Mouse (Mus musculus) hindbrain, embryonic 12.5 days (tissue): ENCODE measurements around the gene Igdcc4. TPM values are rescaled to one million over a fixed set of nuclear protein-coding genes. Genes with fewer than 3 reads are reported as not detected.

Experiments
- ATAC-seq: fragments of 200-750 bp; cut with Nextera tagmentation; 2 replicates; pipeline ENCODE4 v1.8.0; 2017; ENCODE audit warnings: moderate TSS enrichment; ENCODE audit not compliant: low FRiP score
- H3K27ac ChIP-seq: fragments of 300-500 bp; sonication (generic); 2 replicates; pipeline ENCODE4 v1.5.1; 2016; ENCODE audit warnings: mild to moderate bottlenecking
- H3K27me3 ChIP-seq: fragments of 300-500 bp; sonication (generic); 2 replicates; pipeline ENCODE4 v1.6.1; 2016; ENCODE audit warnings: mild to moderate bottlenecking
- H3K36me3 ChIP-seq: fragments of 300-500 bp; sonication (generic); 2 replicates; pipeline ENCODE4 v1.6.1; 2016; ENCODE audit warnings: mild to moderate bottlenecking
- H3K4me1 ChIP-seq: fragments of 300-500 bp; sonication (generic); 2 replicates; pipeline ENCODE4 v1.6.1; 2016
- H3K4me2 ChIP-seq: fragments of 300-500 bp; sonication (generic); replicated peaks from 2 replicates; pipeline ENCODE4 v1.6.1; 2016; ENCODE audit warnings: mild to moderate bottlenecking
- H3K4me3 ChIP-seq: fragments of 300-500 bp; sonication (generic); 2 replicates; pipeline ENCODE4 v1.5.1; 2016; ENCODE audit warnings: mild to moderate bottlenecking
- H3K9ac ChIP-seq: fragments of 300-500 bp; sonication (generic); 2 replicates; pipeline ENCODE4 v1.6.1; 2016; ENCODE audit warnings: mild to moderate bottlenecking, moderate library complexity
- H3K9me3 ChIP-seq: fragments of 300-500 bp; sonication (generic); replicated peaks from 2 replicates; pipeline ENCODE4 v1.6.1; 2016; ENCODE audit warnings: mild to moderate bottlenecking
- WGBS: fragments of 180-500 bp; shearing (Covaris S2); methylation state at CpG from one replicate; pipeline ENCODE4 v1.1.7; 2016; 5-methylcytosine and 5-hydroxymethylcytosine counted together
- polyA plus RNA-seq: library from polyadenylated mRNA; unstranded; fragments of >200 nt; fragmentation: Nextera tagmentation; extraction: Ambion mirVana; gene quantifications from 2 replicates; pipeline ENCODE4 v1.2.1, GENCODE M21; 2016

Gene Igdcc4
- polyA plus RNA-seq, 1 experiment from 2014 or later: 14.5 TPM

DNA sequence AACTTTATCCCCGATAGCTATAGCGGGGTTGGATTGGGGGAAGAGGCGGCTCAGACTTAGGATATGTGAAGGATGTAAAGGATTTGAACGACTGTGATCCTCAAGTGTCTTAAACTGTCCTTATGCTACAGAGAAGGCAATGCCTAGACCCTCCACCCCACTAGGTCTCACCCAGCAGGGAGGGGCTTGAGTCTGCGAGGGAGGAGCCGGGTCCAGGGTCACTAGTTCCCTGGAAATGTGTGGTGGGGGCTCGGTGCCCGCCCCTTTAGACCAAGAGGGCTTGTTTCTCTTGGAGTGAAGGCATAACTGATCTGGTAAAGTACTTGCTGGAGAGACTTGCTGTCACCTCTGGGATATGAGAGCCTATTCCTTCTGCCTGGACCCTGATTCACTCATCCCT is 41.1 kb downstream of the Igdcc4 start:
- peak overlapping the region; percentile 96 for H3K4me3 ChIP-seq
- peaks cover 22% of the 10 kb centered on the region for H3K36me3 ChIP-seq
- no peaks in the 10 kb centered on the region for H3K9me3 ChIP-seq
- H3K4me2 ChIP-seq: peak overlapping the region; percentile 78
- 0% methylated on average over 8 of the region's 8 CpGs for WGBS
- peak overlapping the region; percentile 98 for H3K27ac ChIP-seq
- H3K4me1 ChIP-seq: peaks cover 61% of the 10 kb centered on the region
- no peaks in the 10 kb centered on the region for H3K27me3 ChIP-seq
- peak; percentile 26; the same call in 1 of the 2 replicates for ATAC-seq
- H3K9ac ChIP-seq: peak overlapping the region; percentile 97

DNA sequence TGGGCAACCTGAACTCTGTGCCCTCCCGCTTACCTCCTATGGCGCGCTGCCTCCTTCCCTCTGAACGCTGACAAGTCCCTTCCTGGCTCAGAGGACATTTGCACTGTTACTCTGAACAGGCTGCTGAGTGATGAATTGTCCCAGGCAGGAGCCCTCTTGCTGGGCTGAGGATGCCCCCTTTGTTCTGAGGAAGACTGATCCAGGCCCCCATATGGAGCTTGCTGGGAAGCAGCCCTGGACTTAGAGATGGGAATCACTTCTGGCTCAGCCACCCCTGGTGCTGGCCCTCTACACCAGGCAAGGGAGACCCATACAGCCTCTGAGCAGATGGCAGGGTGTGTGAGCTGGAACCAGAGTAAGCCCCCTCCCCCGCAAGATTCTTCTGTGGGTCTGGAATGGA is 44.7 kb downstream of the Igdcc4 start:
- peak overlapping the region; percentile 21 for H3K4me2 ChIP-seq
- ATAC-seq: no peak
- H3K27me3 ChIP-seq: no peaks in the 10 kb centered on the region
- peaks cover 72% of the 10 kb centered on the region for H3K4me1 ChIP-seq
- H3K9ac ChIP-seq: 0 out of 2 replicates have a peak overlapping the region, but pooled peaks have one; percentile 25
- H3K4me3 ChIP-seq: no peak overlapping the region
- 28% methylated on average over 5 of the region's 5 CpGs for whole genome bisulfite sequencing
- peaks cover 49% of the 10 kb centered on the region for H3K36me3 ChIP-seq
- H3K27ac ChIP-seq: peak overlapping the region; percentile 49
- no peaks in the 10 kb centered on the region for H3K9me3 ChIP-seq

DNA sequence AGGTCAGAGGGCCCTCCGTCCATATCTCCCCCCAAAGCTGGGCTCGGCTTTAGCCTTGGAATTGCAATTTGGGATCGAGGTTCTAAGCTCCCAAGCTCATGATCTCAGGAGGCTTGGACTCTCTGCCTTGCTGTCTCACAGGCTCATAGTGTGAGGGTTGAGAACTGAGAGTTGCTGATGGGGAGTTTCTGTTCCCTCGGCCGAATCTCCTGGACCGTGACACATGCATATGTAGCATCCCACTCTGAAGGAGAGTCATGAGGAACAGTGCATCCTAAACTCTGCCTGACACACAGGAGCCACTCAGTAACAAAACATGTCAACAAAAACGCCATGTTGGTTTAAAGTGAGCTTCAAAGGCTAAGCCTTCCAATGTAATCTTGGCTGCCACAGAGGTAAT is 47.2 kb downstream of the Igdcc4 start:
- 84% methylated on average over 7 of the region's 7 CpGs for WGBS
- Histone ChIP-seq H3K4me1 (peaks cover 77% of the 10 kb centered on the region), H3K4me3 (no peak overlapping the region), H3K27ac (0 out of 2 replicates have a peak overlapping the region, but pooled peaks have one; percentile 56), H3K27me3 (no peaks in the 10 kb centered on the region), H3K36me3 (peaks cover 51% of the 10 kb centered on the region), H3K4me2 (no peak overlapping the region), H3K9ac (peak overlapping the region; percentile 1; the same call in 1 of the 2 replicates), H3K9me3 (no peaks in the 10 kb centered on the region)
- ATAC-seq: no peak

DNA sequence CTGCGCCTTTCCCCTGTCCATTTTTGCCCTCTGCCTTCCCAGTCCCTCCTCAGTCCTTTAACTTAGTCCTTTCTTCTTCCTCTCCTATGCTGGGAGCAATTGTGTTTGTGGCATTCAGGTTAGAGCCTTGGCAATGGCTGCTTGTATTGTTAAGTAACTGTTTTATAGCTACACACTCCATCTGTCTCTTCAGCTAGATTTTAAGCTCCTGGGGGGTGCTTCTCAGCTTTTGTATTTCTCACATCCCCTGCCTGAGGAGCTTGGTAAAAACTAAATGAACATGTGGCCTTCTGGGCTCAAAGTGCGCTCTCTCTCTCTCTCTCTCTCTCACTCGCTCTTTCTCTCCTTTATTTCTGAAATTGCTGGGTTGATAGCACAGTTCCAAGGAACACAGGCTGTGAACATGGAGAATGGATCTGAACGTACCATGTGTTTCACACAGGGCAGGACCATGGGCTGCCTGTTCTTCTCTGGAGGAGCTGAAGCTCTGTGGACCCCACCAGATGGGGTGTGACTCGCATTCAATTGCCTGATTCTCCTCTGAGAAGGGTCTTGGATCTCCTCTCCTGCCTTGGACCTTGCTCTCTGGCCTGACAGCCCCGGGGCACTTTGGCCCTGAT is 51.5 kb downstream of the Igdcc4 start:
- peak; percentile 60 for ATAC-seq
- no peak overlapping the region for H3K4me3 ChIP-seq

DNA sequence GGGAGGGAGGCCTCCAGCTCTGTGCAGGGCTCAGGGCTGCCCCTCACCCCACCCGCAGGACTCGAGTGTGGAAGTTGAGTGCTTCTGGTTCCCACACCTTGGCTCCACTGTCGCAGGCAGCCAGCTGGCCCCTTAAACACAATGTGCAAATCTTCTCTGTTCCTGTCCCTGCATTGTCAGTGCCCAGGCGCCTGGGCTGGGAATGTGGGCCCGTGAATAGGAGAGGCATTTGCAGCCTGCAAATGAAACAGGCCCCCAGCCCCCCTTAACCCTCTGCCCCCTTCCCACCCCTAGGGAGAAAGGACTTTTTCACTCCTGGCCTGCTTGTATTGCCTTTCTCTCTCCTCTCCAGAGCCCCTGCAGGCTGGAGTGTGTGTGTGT is 52.0 kb downstream of the Igdcc4 start:
- 2% methylated on average over 5 of the region's 5 CpGs for WGBS
- Histone ChIP-seq H3K4me1 (peaks cover 85% of the 10 kb centered on the region), H3K4me2 (peak overlapping the region; percentile 7; the same call in 1 of the 2 replicates), H3K27me3 (no peaks in the 10 kb centered on the region), H3K36me3 (peaks cover 33% of the 10 kb centered on the region), H3K4me3 (no peak overlapping the region), H3K9ac (peak overlapping the region; percentile 43; the same call in 1 of the 2 replicates), H3K9me3 (no peaks in the 10 kb centered on the region), H3K27ac (peak overlapping the region; percentile 94)
- peak; percentile 80 for ATAC-seq

More for the DNA sequence above, 51.5 kb downstream of the Igdcc4 start:
- H3K27me3 ChIP-seq: no peaks in the 10 kb centered on the region
- 22% methylated on average over 6 of the region's 6 CpGs for WGBS
- H3K9ac ChIP-seq: peak overlapping the region; percentile 43
- no peaks in the 10 kb centered on the region for H3K9me3 ChIP-seq
- peaks cover 85% of the 10 kb centered on the region for H3K4me1 ChIP-seq
- peak overlapping the region; percentile 7; the same call in 1 of the 2 replicates for H3K4me2 ChIP-seq
- H3K27ac ChIP-seq: peak overlapping the region; percentile 94
- peaks cover 38% of the 10 kb centered on the region for H3K36me3 ChIP-seq

DNA sequence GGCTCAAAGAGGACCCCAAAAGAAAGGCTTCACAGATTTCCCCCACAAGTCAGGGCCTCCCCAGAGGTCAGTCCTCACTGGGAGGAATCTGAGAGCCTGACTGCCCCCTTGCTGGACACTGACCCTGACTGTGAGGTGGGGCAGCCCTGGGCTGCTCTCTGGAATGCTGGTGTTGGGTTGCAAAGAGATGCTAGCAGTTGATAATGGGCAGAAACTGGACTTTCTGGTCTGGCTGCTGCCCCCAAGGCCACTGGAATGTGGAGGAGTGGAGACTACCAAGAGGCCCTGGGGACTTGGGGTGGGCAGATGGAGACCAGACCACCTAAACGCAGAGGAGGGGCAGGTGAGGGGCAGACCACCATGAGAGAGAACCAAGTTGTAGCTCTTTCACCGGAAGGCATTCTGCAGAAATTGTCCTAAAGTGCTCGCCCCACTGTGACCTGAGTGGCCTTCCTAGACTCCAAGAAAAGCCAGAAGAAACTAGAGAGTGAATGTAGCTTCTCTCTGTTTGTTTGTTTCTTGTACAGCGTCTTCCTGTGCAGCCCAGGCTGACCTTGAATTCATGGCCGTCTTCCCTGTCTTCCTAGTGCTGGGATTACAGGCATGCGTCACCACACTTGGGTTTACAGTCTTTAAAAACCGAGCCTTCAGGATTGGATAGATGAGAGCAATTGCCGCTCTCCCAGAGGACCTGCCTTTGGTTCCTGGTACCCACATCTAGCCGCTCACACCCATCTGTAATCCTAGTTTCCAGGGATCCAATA is 53.6 kb downstream of the Igdcc4 start:
- no peak overlapping the region for H3K4me2 ChIP-seq

DNA sequence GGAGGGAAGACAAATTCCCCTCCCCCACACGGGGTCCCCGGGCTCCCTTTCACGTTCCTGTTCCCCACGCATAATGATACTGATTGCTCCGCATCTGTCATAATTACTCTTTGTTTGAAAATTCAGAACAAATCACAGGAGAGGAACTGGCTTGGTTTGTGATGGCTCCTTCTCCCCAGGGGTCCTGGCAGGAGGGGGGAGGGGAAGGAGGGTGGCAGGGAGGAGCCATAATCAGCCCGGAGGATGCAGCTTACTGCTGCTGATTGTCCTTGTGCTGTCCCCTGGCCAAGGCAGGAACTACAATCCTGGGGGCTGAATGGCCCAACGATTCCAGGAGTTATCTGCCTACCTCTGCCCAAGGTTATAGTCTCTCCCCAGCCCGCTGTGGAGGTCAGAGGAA is 55.3 kb downstream of the Igdcc4 start:
- no peak overlapping the region for H3K4me3 ChIP-seq
- H3K9ac ChIP-seq: peak overlapping the region; percentile 36
- no peaks in the 10 kb centered on the region for H3K27me3 ChIP-seq
- H3K4me2 ChIP-seq: peak overlapping the region; percentile 34
- no peaks in the 10 kb centered on the region for H3K9me3 ChIP-seq
- peak overlapping the region; percentile 87 for H3K27ac ChIP-seq
- H3K4me1 ChIP-seq: peaks cover 92% of the 10 kb centered on the region
- 5% methylated on average over 8 of the region's 8 CpGs for WGBS
- peak; percentile 42; the same call in 1 of the 2 replicates for ATAC-seq
- H3K36me3 ChIP-seq: peaks cover 13% of the 10 kb centered on the region; the same call in 1 of the 2 replicates

More for the DNA sequence above, 53.6 kb downstream of the Igdcc4 start:
- no peak overlapping the region for H3K4me3 ChIP-seq
- ATAC-seq: no peak
- H3K9me3 ChIP-seq: no peaks in the 10 kb centered on the region
- WGBS: 58% methylated on average over 9 of the region's 9 CpGs
- peak overlapping the region; percentile 39; the same call in 1 of the 2 replicates for H3K9ac ChIP-seq
- peaks cover 26% of the 10 kb centered on the region for H3K36me3 ChIP-seq
- H3K27ac ChIP-seq: peak overlapping the region; percentile 94
- peaks cover 88% of the 10 kb centered on the region for H3K4me1 ChIP-seq
- no peaks in the 10 kb centered on the region for H3K27me3 ChIP-seq

DNA sequence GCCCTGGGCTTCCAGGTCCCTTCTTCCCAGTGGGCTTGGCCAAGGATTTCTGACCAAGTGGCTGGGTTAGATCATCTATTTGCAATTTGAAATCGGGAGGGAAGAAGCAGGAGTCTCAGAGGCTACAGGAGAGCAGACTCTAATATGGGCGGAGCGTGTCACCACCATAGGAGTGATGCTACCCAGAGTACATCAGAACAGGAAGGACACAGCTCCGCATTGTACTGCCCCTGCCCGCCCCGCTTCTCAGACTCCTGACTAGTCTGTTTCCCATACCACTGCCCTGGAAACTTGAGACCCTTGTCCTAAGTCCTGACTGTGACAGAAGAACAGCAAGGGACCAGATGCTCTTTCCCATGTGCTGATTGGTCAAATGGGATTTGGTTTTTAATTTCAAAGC is 56.3 kb downstream of the Igdcc4 start:
- Histone ChIP-seq H3K4me1 (peaks cover 95% of the 10 kb centered on the region), H3K4me2 (no peak overlapping the region), H3K36me3 (peaks cover 13% of the 10 kb centered on the region; the same call in 1 of the 2 replicates), H3K27me3 (no peaks in the 10 kb centered on the region), H3K4me3 (no peak overlapping the region), H3K9me3 (no peaks in the 10 kb centered on the region), H3K27ac (peak overlapping the region; percentile 87; the same call in 1 of the 2 replicates), H3K9ac (no peak overlapping the region)
- 30% methylated on average over 6 of the region's 6 CpGs for WGBS
- no peak for ATAC-seq

DNA sequence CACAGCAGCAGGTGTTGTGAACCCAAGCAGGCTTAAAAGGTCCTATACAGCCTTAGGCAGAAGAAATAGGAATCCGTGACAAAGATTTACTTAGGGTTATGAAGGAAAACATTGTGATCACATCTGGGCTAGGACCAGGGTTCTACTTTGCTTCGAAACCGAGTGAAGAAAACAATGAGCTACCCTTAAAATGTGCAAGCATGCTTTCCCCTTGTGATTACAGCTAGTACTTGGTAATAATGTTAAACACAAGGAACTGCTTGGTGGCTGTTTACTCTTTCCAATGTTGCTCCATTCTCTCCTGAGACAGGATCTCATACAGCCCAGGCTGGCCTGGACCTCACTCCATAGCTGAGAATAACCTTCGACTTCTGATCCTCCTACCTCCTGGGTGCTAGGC is 59.9 kb downstream of the Igdcc4 start:
- no peak for ATAC-seq
- Histone ChIP-seq H3K4me2 (no peak overlapping the region; the same call in 1 of the 2 replicates), H3K27ac (peak overlapping the region; percentile 90), H3K4me1 (peaks cover 80% of the 10 kb centered on the region), H3K9ac (peak overlapping the region; percentile 35; the same call in 1 of the 2 replicates), H3K4me3 (no peak overlapping the region), H3K36me3 (0 out of 2 replicates have a peak, but pooled peaks cover under 1% of the 10 kb centered on the region), H3K9me3 (no peaks in the 10 kb centered on the region), H3K27me3 (no peaks in the 10 kb centered on the region)
- WGBS: 13% methylated on average over 4 of the region's 4 CpGs

DNA sequence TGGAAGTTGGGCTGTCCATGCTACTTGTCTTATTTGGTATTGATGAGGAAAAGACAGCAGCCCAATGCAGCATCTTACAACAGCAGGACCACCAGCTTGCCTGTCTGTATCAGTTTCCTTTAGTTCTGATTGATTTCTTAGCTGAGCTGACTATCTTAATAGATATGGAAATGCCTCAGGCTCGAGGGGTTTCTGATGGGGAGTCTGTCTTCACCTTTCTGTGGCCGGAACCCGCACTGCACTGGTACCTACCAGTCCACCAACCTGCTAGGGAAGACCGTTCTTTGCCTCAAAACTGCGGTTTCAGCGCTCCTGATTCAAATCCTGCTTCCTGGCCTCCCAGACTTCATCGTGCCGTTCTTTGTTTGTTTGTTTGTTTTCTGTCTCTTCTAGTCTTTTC is 60.6 kb downstream of the Igdcc4 start:
- ATAC-seq: no peak
- H3K4me1 ChIP-seq: peaks cover 80% of the 10 kb centered on the region

DNA sequence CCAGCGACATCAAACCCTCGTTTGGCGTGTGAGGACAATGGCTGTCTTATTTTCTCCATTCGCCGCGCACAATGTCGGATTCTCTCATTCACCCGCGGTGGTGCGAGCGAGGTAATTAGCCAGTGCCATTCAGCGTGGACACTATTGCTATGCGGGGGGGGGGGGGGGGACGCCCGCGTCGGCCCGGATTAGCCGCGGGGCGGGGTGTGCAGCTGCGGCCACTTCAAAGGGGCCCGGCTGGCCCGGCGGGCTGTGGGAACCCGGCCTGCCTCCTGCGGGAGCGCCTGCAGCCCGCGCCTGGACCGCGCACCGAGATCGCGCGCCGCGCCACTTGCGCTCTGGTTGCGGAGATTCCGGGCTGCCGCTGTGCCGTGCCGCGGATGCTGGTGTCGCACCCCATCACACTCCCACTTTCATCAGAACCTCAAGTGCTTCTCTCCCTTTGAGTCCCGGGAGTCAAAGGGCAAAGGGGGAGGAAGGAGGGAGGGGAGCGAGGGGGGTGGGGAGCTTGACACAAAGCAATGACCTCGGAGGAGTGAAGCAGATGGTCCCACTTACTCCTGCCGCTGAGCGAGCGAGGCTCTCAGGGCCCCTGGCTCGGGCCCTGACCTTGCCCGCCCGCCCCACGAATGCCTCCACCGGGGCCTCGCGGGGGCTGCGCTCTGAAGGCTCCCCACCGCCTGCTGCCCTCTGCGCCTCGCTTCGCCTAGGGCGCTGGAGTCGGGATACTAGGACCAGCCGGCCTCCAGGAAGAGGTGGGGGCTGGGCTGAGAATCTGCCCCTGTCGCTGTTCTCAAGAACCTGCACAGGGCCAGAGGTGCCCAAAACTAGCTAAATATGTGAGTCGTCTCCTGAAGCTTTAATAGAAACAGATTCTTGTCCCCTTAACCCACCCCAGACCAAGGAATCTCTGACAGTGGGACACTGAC is 61.7 kb downstream of the Igdcc4 start:
- Histone ChIP-seq H3K27me3 (no peaks in the 10 kb centered on the region), H3K4me3 (peak overlapping the region; percentile 37), H3K9me3 (no peaks in the 10 kb centered on the region), H3K4me1 (peaks cover 79% of the 10 kb centered on the region), H3K4me2 (peak overlapping the region; percentile 59), H3K36me3 (peaks cover 3% of the 10 kb centered on the region; the same call in 1 of the 2 replicates), H3K27ac (peak overlapping the region; percentile 90), H3K9ac (peak overlapping the region; percentile 60)
- ATAC-seq: peak; percentile 91
- under 1% methylated on average over 51 of the region's 69 CpGs for WGBS

More for the DNA sequence above, 60.6 kb downstream of the Igdcc4 start:
- no peaks in the 10 kb centered on the region for H3K9me3 ChIP-seq
- peaks cover 3% of the 10 kb centered on the region; the same call in 1 of the 2 replicates for H3K36me3 ChIP-seq
- H3K27ac ChIP-seq: peak overlapping the region; percentile 90
- 15% methylated on average over 8 of the region's 8 CpGs for WGBS
- 0 out of 2 replicates have a peak overlapping the region, but pooled peaks have one; percentile 35 for H3K9ac ChIP-seq
- peak overlapping the region; percentile 59; the same call in 1 of the 2 replicates for H3K4me2 ChIP-seq
- H3K27me3 ChIP-seq: no peaks in the 10 kb centered on the region
- no peak overlapping the region for H3K4me3 ChIP-seq
